Mouse (Mus musculus): ENCODE measurements around the gene Pax2.

GRCm38 (mm10) chr19:44858671-44859070, 102.8 kb downstream of the Pax2 start:
- TF ChIP-seq GATA1 (IDR thresholded peaks at IDR 0.05; ENCODE audit: borderline replicate concordance, low read length) (no peak), FLI1 (IDR thresholded peaks at IDR 0.05; ENCODE audit: low read length) (no peak)

Data from megakaryocyte, embryonic 14.5 days (primary cell).